Mouse (Mus musculus) mammary gland, adult 2 months (tissue): ENCODE results near the gene Sec24d. TPM values are rescaled to one million over a fixed set of nuclear protein-coding genes. Genes with fewer than 3 reads are reported as not detected.

Experiments
- polyA plus RNA-seq: library from polyadenylated mRNA; depleted of rRNA; stranded (reverse); fragments of >200 nt; gene quantifications from 2 replicates; pipeline ENCODE4 v1.2.3, GENCODE M21; 2012; ENCODE audit warnings: low replicate concordance; rRNA removed

The Sec24d gene
- 50.7 and 72.9 TPM in 2 replicates for polyA plus RNA-seq

DNA sequence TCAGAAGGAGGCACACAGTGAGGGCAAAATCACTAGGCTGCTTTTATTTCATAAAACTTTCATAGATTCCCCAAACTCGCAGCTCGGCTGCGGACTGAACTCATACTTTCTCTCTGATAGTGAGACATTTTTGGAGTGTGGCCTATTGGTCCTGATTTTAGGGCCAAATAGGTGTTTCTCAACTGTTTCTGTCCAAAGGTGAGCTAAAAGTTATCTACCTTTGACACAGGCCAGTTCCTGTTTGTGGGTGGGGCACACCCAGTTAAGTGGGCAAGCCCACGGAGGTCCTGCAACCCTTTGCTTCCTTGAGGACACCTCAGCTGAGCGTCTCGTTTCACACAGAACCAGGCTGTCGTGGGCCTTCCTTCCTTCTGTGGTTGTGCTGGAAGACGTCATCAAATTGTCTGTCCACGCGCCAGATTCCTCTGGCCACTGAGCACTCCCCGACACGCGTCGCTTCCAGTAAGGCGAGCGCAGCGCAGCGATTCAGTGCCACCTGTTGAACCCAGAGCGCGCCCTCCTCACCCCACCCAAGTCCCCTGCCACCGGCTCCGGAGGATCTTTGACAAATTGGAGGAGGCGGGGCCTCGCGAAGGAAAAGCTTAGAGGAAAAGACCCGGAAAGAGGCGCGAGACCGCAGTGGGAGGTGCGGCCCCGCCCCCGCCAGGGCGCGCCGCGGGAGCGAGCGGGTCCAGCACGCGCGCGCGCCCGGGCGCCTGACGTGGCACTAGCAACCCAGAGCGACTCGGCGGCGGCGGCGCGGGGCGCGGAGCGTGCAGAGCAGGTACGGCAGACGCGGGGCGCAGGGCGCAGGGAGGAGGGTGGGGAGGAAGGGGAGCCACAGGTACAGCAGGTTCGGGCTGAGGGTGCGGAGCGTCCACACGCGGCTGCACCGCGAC lies at the start of gene Sec24d:
Gene Sec24d (plus strand): TSS at position 703 of the 899 bp plus-strand sequence.

GRCm38 (mm10) chr3:123235921-123236320 lies 31.3 kb upstream of the Sec24d start, which contains the start of gene Synpo2:
Gene Synpo2 (minus strand): TSS chr3:123236149.

GRCm38 (mm10) chr3:123385486-123386156 lies 118.4 kb downstream of the Sec24d start, which contains the start of gene Mettl14:
Gene Mettl14 (minus strand): TSS chr3:123386108.

Other genes starting within 250 kb of the Sec24d start
- 6.3 TPM in 1 of 2 replicates, not detected in the other for gene Myoz2, start 232.4 kb upstream of the Sec24d start, polyA plus RNA-seq
- 12.6 and 23.5 TPM in 2 replicates for gene Synpo2, start 31.3 kb upstream of the Sec24d start, polyA plus RNA-seq
- gene Mettl14, start 118.7 kb downstream of the Sec24d start, polyA plus RNA-seq, result 3.1 and 3.7 TPM in 2 replicates
- 4.6 and 11.9 TPM in 2 replicates for gene Prss12, start 179.5 kb downstream of the Sec24d start, polyA plus RNA-seq